Mouse (Mus musculus) urinary bladder, adult 2 months (tissue): ENCODE results near the gene Gzmk. TPM values are rescaled to one million over a fixed set of nuclear protein-coding genes. Genes with fewer than 3 reads are reported as not detected.
A peak's percentile ranks its signal among the peaks of the same experiment; 100 is the strongest.
"Not testable (repeated sequence)": the region's sequence is repeated elsewhere in the genome, so short reads cannot be mapped to it uniquely, and the experiment has no call there.

Source experiments
- DNase-seq: peaks from one replicate; pipeline ENCODE4 v3.0.0; 2022; ENCODE audit warnings: low spot score
- polyA plus RNA-seq: library from polyadenylated mRNA; depleted of rRNA; stranded (reverse); fragments of >200 nt; gene quantifications from 2 replicates; pipeline ENCODE4 v1.2.3, GENCODE M21; 2012; rRNA removed

The Gzmk gene
- 0.07 and 0.23 TPM in 2 replicates for polyA plus RNA-seq

- no peak for DNase-seq
Measured at GRCm38 (mm10) chr13:113225811-113226210, at the start of gene Gzmk. Gene Gzmk (minus strand): TSS chr13:113225908.

- no peak for DNase-seq
Measured at GRCm38 (mm10) chr13:113271189-113271588, 45.5 kb upstream of the Gzmk start.

- DNase-seq: peak; percentile 47
Measured at GRCm38 (mm10) chr13:113269777-113270776, 44.4 kb upstream of the Gzmk start.

GRCm38 (mm10) chr13:113267204-113267603, 41.5 kb upstream of the Gzmk start:
- no peak for DNase-seq

GRCm38 (mm10) chr13:113266495-113266951, 40.8 kb upstream of the Gzmk start:
- DNase-seq: no peak

- DNase-seq: no peak
Measured at GRCm38 (mm10) chr13:113265257-113265656, 39.5 kb upstream of the Gzmk start.

GRCm38 (mm10) chr13:113262822-113263221, 37.1 kb upstream of the Gzmk start:
- DNase-seq: no peak

- DNase-seq: no peak
Measured at GRCm38 (mm10) chr13:113259237-113259636, 33.5 kb upstream of the Gzmk start.

GRCm38 (mm10) chr13:113257190-113257589, 31.5 kb upstream of the Gzmk start:
- DNase-seq: no peak

GRCm38 (mm10) chr13:113256766-113257165, 31.1 kb upstream of the Gzmk start:
- no peak for DNase-seq

- DNase-seq: not testable (repeated sequence)
Measured at GRCm38 (mm10) chr13:113252580-113252979, 26.9 kb upstream of the Gzmk start.

GRCm38 (mm10) chr13:113245025-113245424, 19.3 kb upstream of the Gzmk start:
- DNase-seq: no peak

GRCm38 (mm10) chr13:113242129-113242528, 16.4 kb upstream of the Gzmk start:
- no peak for DNase-seq

GRCm38 (mm10) chr13:113227666-113228463, 2.2 kb upstream of the Gzmk start:
- DNase-seq: no peak

- DNase-seq: no peak
Measured at GRCm38 (mm10) chr13:113227076-113227475, 1.4 kb upstream of the Gzmk start.

GRCm38 (mm10) chr13:113224105-113224504, 1.6 kb downstream of the Gzmk start:
- no peak for DNase-seq

- no peak for DNase-seq
Measured at GRCm38 (mm10) chr13:113221851-113222250, 3.9 kb downstream of the Gzmk start.

- DNase-seq: no peak
Measured at GRCm38 (mm10) chr13:113213865-113214264, 11.8 kb downstream of the Gzmk start.

GRCm38 (mm10) chr13:113212401-113212800, 13.3 kb downstream of the Gzmk start:
- no peak for DNase-seq

- DNase-seq: no peak
Measured at GRCm38 (mm10) chr13:113211345-113211744, 14.4 kb downstream of the Gzmk start.

- no peak for DNase-seq
Measured at GRCm38 (mm10) chr13:113209624-113210023, 16.1 kb downstream of the Gzmk start, which contains the start of gene Esm1. Gene Esm1 (plus strand): TSS chr13:113209659.

- no peak for DNase-seq
Measured at GRCm38 (mm10) chr13:113205346-113205745, 20.4 kb downstream of the Gzmk start.
